7 mouse cellular contexts compared by ENCODE assay signal in the genomic region with DNA sequence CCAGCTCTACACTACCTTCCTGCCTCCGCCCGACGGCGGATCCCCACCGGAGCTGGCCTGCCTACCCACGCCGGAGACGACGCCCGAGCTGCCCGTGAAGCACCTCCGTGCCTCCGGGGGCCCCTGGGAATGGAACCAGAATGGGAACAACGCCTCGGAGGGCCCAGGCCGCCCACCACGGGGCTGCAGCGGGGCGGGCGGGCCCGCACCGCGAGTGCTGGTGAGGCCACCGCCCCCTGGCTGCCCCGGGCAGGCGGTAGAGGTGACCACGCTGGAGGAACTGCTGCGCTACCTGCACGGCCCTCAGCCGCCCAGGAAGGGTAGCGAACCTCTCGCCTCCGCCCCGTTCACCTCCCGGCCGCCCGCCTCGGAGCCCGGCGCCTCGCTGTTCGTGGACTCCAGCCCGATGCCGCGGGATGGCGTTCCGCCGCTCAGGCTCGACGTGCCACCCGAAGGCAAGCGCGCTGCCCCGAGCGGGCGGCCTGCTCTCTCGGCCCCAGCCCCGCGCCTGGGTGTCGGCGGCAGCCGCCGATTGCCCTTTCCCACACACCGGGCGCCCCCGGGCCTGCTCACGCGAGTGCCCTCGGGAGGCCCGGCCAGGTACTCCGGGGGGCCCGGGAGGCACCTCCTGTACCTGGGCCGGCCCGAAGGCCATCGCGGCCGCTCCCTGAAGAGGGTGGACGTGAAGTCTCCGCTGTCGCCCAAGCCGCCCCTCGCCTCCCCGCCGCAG. TPM values are rescaled to one million over a fixed set of nuclear protein-coding genes. Genes with fewer than 3 reads are reported as not detected.
DNase-seq lines count a peak whose midpoint lies in the region; ATAC-seq lines count a peak whose summit lies in the region.

No protein-coding gene starts in this region.

- peaks cover 7% of the 10 kb centered on the region; the same call in 1 of the 2 replicates for H3K9me3 ChIP-seq in megakaryocyte, embryonic 14.5 days
- H3K9me3 ChIP-seq in heart, embryonic 13.5 days = no peaks in the 10 kb centered on the region
- no peaks in the 10 kb centered on the region for H3K9me3 ChIP-seq in limb, embryonic 11.5 days (ENCODE audit: control insufficient read depth, low read length)
- no peaks in the 10 kb centered on the region for H3K9me3 ChIP-seq in stomach, embryonic 16.5 days (replicated peaks; ENCODE audit: control insufficient read depth, low read length)

- H3K27me3 ChIP-seq in megakaryocyte, embryonic 14.5 days (replicated peaks) = peaks cover 67% of the 10 kb centered on the region
- H3K27me3 ChIP-seq in heart, embryonic 13.5 days (replicated peaks) = peaks cover 79% of the 10 kb centered on the region
- peaks cover 37% of the 10 kb centered on the region for H3K27me3 ChIP-seq in limb, embryonic 11.5 days (ENCODE audit: control insufficient read depth, insufficient read depth, low read length)
- H3K27me3 ChIP-seq in stomach, embryonic 16.5 days (ENCODE audit: control insufficient read depth, insufficient read depth, low read length) = peaks cover 18% of the 10 kb centered on the region

- no peak overlapping the region for H3K27ac ChIP-seq in heart, embryonic 13.5 days (replicated peaks)
- H3K27ac ChIP-seq in limb, embryonic 11.5 days (replicated peaks; ENCODE audit: low read depth, low read length) = no peak overlapping the region
- H3K27ac ChIP-seq in stomach, embryonic 16.5 days (ENCODE audit: low read length) = no peak overlapping the region

- ATAC-seq in megakaryocyte, adult 5-6 weeks (ENCODE audit: poor library complexity, severe bottlenecking) = no peak
- ATAC-seq in heart, embryonic 13.5 days (ENCODE audit: extremely low read depth, insufficient number of reproducible peaks, low FRiP score, low TSS enrichment) = no peak
- ATAC-seq in limb, embryonic 11.5 days (ENCODE audit: insufficient number of reproducible peaks, low FRiP score, low TSS enrichment, low read depth) = no peak
- ATAC-seq in stomach, embryonic 16.5 days (ENCODE audit: insufficient read depth, low FRiP score) = no peak
- no peak for ATAC-seq in erythroid progenitor cell, adult 5-6 weeks (replicated peaks; ENCODE audit: low FRiP score, poor library complexity, severe bottlenecking)

- peak overlapping the region; percentile 73 for H3K9ac ChIP-seq in heart, embryonic 13.5 days
- H3K9ac ChIP-seq in limb, embryonic 11.5 days (ENCODE audit: low read length) = no peak overlapping the region; the same call in 1 of the 2 replicates
- peak overlapping the region; percentile 59; the same call in 1 of the 2 replicates for H3K9ac ChIP-seq in stomach, embryonic 16.5 days (ENCODE audit: low read length)

- WGBS in heart, embryonic 13.5 days = 16% methylated on average over 84 of the region's 84 CpGs
- 13% methylated on average over 73 of the region's 84 CpGs for WGBS in limb, embryonic 11.5 days
- 34% methylated on average over 77 of the region's 84 CpGs for WGBS in stomach, embryonic 16.5 days

- peak overlapping the region; percentile 88 for H3K4me3 ChIP-seq in megakaryocyte, embryonic 14.5 days (replicated peaks)
- peak overlapping the region; percentile 50 for H3K4me3 ChIP-seq in heart, embryonic 13.5 days
- H3K4me3 ChIP-seq in limb, embryonic 11.5 days (ENCODE audit: low read depth, low read length) = peak overlapping the region; percentile 11; the same call in 1 of the 2 replicates
- H3K4me3 ChIP-seq in stomach, embryonic 16.5 days (replicated peaks; ENCODE audit: low read length) = peak overlapping the region; percentile 32

- peak overlapping the region; percentile 76 for H3K4me2 ChIP-seq in heart, embryonic 13.5 days
- peak overlapping the region; percentile 44; the same call in 1 of the 2 replicates for H3K4me2 ChIP-seq in limb, embryonic 11.5 days (ENCODE audit: low read depth, severe bottlenecking)
- H3K4me2 ChIP-seq in stomach, embryonic 16.5 days (ENCODE audit: low read depth, low read length) = peak overlapping the region; percentile 56

- no peaks in the 10 kb centered on the region for H3K36me3 ChIP-seq in megakaryocyte, embryonic 14.5 days (replicated peaks; ENCODE audit: low read length)
- H3K36me3 ChIP-seq in heart, embryonic 13.5 days = peaks cover 41% of the 10 kb centered on the region
- H3K36me3 ChIP-seq in limb, embryonic 11.5 days (ENCODE audit: control insufficient read depth, insufficient read depth, low read length) = peaks cover 20% of the 10 kb centered on the region
- peaks cover 10% of the 10 kb centered on the region; the same call in 1 of the 2 replicates for H3K36me3 ChIP-seq in stomach, embryonic 16.5 days (ENCODE audit: control insufficient read depth, insufficient read depth, low read length)

- peaks cover 51% of the 10 kb centered on the region for H3K4me1 ChIP-seq in megakaryocyte, embryonic 14.5 days
- peaks cover 19% of the 10 kb centered on the region for H3K4me1 ChIP-seq in heart, embryonic 13.5 days
- peaks cover 5% of the 10 kb centered on the region; the same call in 1 of the 2 replicates for H3K4me1 ChIP-seq in limb, embryonic 11.5 days (ENCODE audit: control insufficient read depth, insufficient read depth, low read length)
- peaks cover 13% of the 10 kb centered on the region; the same call in 1 of the 2 replicates for H3K4me1 ChIP-seq in stomach, embryonic 16.5 days (ENCODE audit: control insufficient read depth, insufficient read depth, low read length)

- DNase-seq in limb, embryonic 11.5 days (ENCODE audit: low spot score) = peak; percentile 63
- DNase-seq in cerebellum, adult 8-10 months = no peak

RNA-seq across cellular contexts. Expression of a gene that starts 12.4 kb away (rescaled TPM):
- polyA plus RNA-seq in megakaryocyte, embryonic 14.5 days (2012; ENCODE audit: insufficient read depth, low replicate concordance) = 1.2 and 4.0 TPM in 2 replicates
- total RNA-seq in megakaryocyte, adult 5-6 weeks (2015) = 0.04 TPM in 1 of 2 replicates, not detected in the other
- not detected in 2 replicates for total RNA-seq in megakaryocyte, adult 5-6 weeks (2017)
- 2.9 and 3.0 TPM in 2 replicates for polyA plus RNA-seq in heart, embryonic 13.5 days (2015; fragmentation: Nextera tagmentation; extraction: Ambion mirVana)
- 12.8 and 15.2 TPM in 2 replicates for polyA plus RNA-seq in limb, embryonic 11.5 days (2014; fragmentation: Nextera tagmentation; extraction: Ambion mirVana)
- 1.5 and 2.6 TPM in 2 replicates for polyA plus RNA-seq in stomach, embryonic 16.5 days (2015; fragmentation: Nextera tagmentation; extraction: Ambion mirVana)
- total RNA-seq in erythroid progenitor cell, adult 5-6 weeks (2015; ENCODE audit: low replicate concordance) = not detected in 2 replicates
- not detected in 2 replicates for total RNA-seq in erythroid progenitor cell, adult 5-6 weeks (2017; ENCODE audit: low replicate concordance)

RNA-seq across cellular contexts. Expression of a gene that starts 30.5 kb away (rescaled TPM):
- 34.2 TPM in 1 of 2 replicates, not detected in the other for polyA plus RNA-seq in megakaryocyte, embryonic 14.5 days (2012; ENCODE audit: insufficient read depth, low replicate concordance)
- total RNA-seq in megakaryocyte, adult 5-6 weeks (2015) = 77.5 and 85.2 TPM in 2 replicates
- total RNA-seq in megakaryocyte, adult 5-6 weeks (2017) = 103 and 115 TPM in 2 replicates
- 2.1 and 2.8 TPM in 2 replicates for polyA plus RNA-seq in heart, embryonic 13.5 days (2015; fragmentation: Nextera tagmentation; extraction: Ambion mirVana)
- 1.6 TPM in 2 replicates for polyA plus RNA-seq in limb, embryonic 11.5 days (2014; fragmentation: Nextera tagmentation; extraction: Ambion mirVana)
- polyA plus RNA-seq in stomach, embryonic 16.5 days (2015; fragmentation: Nextera tagmentation; extraction: Ambion mirVana) = 5.4 and 6.5 TPM in 2 replicates
- 7.5 and 18.0 TPM in 2 replicates for total RNA-seq in erythroid progenitor cell, adult 5-6 weeks (2015; ENCODE audit: low replicate concordance)
- 4.4 and 8.6 TPM in 2 replicates for total RNA-seq in erythroid progenitor cell, adult 5-6 weeks (2017; ENCODE audit: low replicate concordance)

RNA-seq across cellular contexts. Expression of a gene that starts 38.8 kb away (rescaled TPM):
- polyA plus RNA-seq in megakaryocyte, embryonic 14.5 days (2012; ENCODE audit: insufficient read depth, low replicate concordance) = 3.8 and 5.1 TPM in 2 replicates
- 3.3 and 3.8 TPM in 2 replicates for total RNA-seq in megakaryocyte, adult 5-6 weeks (2015)
- total RNA-seq in megakaryocyte, adult 5-6 weeks (2017) = 4.4 and 5.0 TPM in 2 replicates
- 8.8 and 9.8 TPM in 2 replicates for polyA plus RNA-seq in heart, embryonic 13.5 days (2015; fragmentation: Nextera tagmentation; extraction: Ambion mirVana)
- polyA plus RNA-seq in limb, embryonic 11.5 days (2014; fragmentation: Nextera tagmentation; extraction: Ambion mirVana) = 12.8 and 13.3 TPM in 2 replicates
- 13.7 and 14.5 TPM in 2 replicates for polyA plus RNA-seq in stomach, embryonic 16.5 days (2015; fragmentation: Nextera tagmentation; extraction: Ambion mirVana)
- total RNA-seq in erythroid progenitor cell, adult 5-6 weeks (2015; ENCODE audit: low replicate concordance) = 4.6 and 8.3 TPM in 2 replicates
- total RNA-seq in erythroid progenitor cell, adult 5-6 weeks (2017; ENCODE audit: low replicate concordance) = 7.0 and 8.1 TPM in 2 replicates

RNA-seq across cellular contexts. Expression of a gene that starts 38.9 kb away (rescaled TPM):
- polyA plus RNA-seq in megakaryocyte, embryonic 14.5 days (2012; ENCODE audit: insufficient read depth, low replicate concordance) = 5.8 and 7.2 TPM in 2 replicates
- 51.3 and 61.3 TPM in 2 replicates for total RNA-seq in megakaryocyte, adult 5-6 weeks (2015)
- total RNA-seq in megakaryocyte, adult 5-6 weeks (2017) = 68.0 and 72.8 TPM in 2 replicates
- polyA plus RNA-seq in heart, embryonic 13.5 days (2015; fragmentation: Nextera tagmentation; extraction: Ambion mirVana) = 51.7 and 54.2 TPM in 2 replicates
- 67.7 and 76.8 TPM in 2 replicates for polyA plus RNA-seq in limb, embryonic 11.5 days (2014; fragmentation: Nextera tagmentation; extraction: Ambion mirVana)
- 55.8 and 58.2 TPM in 2 replicates for polyA plus RNA-seq in stomach, embryonic 16.5 days (2015; fragmentation: Nextera tagmentation; extraction: Ambion mirVana)
- 35.0 and 41.1 TPM in 2 replicates for total RNA-seq in erythroid progenitor cell, adult 5-6 weeks (2015; ENCODE audit: low replicate concordance)
- 34.9 and 43.6 TPM in 2 replicates for total RNA-seq in erythroid progenitor cell, adult 5-6 weeks (2017; ENCODE audit: low replicate concordance)

RNA-seq across cellular contexts. Expression of a gene that starts 45.0 kb away (rescaled TPM):
- 0.60 TPM in 1 of 2 replicates, not detected in the other for polyA plus RNA-seq in megakaryocyte, embryonic 14.5 days (2012; ENCODE audit: insufficient read depth, low replicate concordance)
- total RNA-seq in megakaryocyte, adult 5-6 weeks (2015) = 37.6 and 39.3 TPM in 2 replicates
- total RNA-seq in megakaryocyte, adult 5-6 weeks (2017) = 64.2 and 73.3 TPM in 2 replicates
- 5.1 and 5.4 TPM in 2 replicates for polyA plus RNA-seq in heart, embryonic 13.5 days (2015; fragmentation: Nextera tagmentation; extraction: Ambion mirVana)
- polyA plus RNA-seq in limb, embryonic 11.5 days (2014; fragmentation: Nextera tagmentation; extraction: Ambion mirVana) = 8.7 and 8.9 TPM in 2 replicates
- polyA plus RNA-seq in stomach, embryonic 16.5 days (2015; fragmentation: Nextera tagmentation; extraction: Ambion mirVana) = 10.9 and 11.5 TPM in 2 replicates
- 98.9 and 104 TPM in 2 replicates for total RNA-seq in erythroid progenitor cell, adult 5-6 weeks (2015; ENCODE audit: low replicate concordance)
- 157 and 160 TPM in 2 replicates for total RNA-seq in erythroid progenitor cell, adult 5-6 weeks (2017; ENCODE audit: low replicate concordance)

Comparison
In these comparisons a context has a peak if more than half of its experiments do, and no peak if none do; other contexts are left out.
1. H3K4me3 ChIP-seq: peak in every context shown above with its lines; median percentile 88 in megakaryocyte, embryonic 14.5 days; 50 in heart, embryonic 13.5 days; 32 in stomach, embryonic 16.5 days; 11 in limb, embryonic 11.5 days.